Mouse (Mus musculus): ENCODE measurements at regions not wholly inside any gene's neighbourhood (a gene's known extent, or its start where the extent isn't known, plus 50 kb on each side); places are given as distances from the start of the nearest gene placed in this dataset.

GRCm38 (mm10) chr4:56686141-56686540, 53.7 kb upstream of the Gm26657 start:
- DNase-seq (ENCODE audit: low spot score): no peak

GRCm38 (mm10) chr4:56685696-56686095, 54.2 kb upstream of the Gm26657 start:
- DNase-seq (ENCODE audit: low spot score): no peak

GRCm38 (mm10) chr4:56685123-56685522, 54.7 kb upstream of the Gm26657 start:
- DNase-seq (ENCODE audit: low spot score): peak; percentile 86

GRCm38 (mm10) chr4:56684031-56684430, 55.8 kb upstream of the Gm26657 start:
- DNase-seq (ENCODE audit: low spot score): no peak

GRCm38 (mm10) chr4:56681121-56681520, 58.7 kb upstream of the Gm26657 start:
- no peak for DNase-seq (ENCODE audit: low spot score)

- no peak for DNase-seq (ENCODE audit: low spot score)
Observed at GRCm38 (mm10) chr4:56673868-56674267, 66.0 kb upstream of the Gm26657 start.

- DNase-seq (ENCODE audit: low spot score): no peak
Observed at GRCm38 (mm10) chr4:56664921-56665320, 74.9 kb upstream of the Gm26657 start.

- no peak for DNase-seq (ENCODE audit: low spot score)
Observed at GRCm38 (mm10) chr4:56661816-56662215, 78.1 kb upstream of the Gm26657 start.

- no peak for DNase-seq (ENCODE audit: low spot score)
Observed at GRCm38 (mm10) chr4:56657046-56657445, 82.8 kb upstream of the Gm26657 start.

- DNase-seq (ENCODE audit: low spot score): no peak
Observed at GRCm38 (mm10) chr4:56654327-56654726, 85.5 kb upstream of the Gm26657 start.

- no peak for DNase-seq (ENCODE audit: low spot score)
Observed at GRCm38 (mm10) chr4:56652819-56653218, 87.1 kb upstream of the Gm26657 start.

- no peak for DNase-seq (ENCODE audit: low spot score)
Observed at GRCm38 (mm10) chr4:56649731-56650130, 90.1 kb upstream of the Gm26657 start.

GRCm38 (mm10) chr4:56643999-56644962, 95.6 kb upstream of the Gm26657 start:
- DNase-seq (ENCODE audit: low spot score): peak; percentile 23

- DNase-seq (ENCODE audit: low spot score): no peak
Observed at GRCm38 (mm10) chr4:56643491-56643890, 96.4 kb upstream of the Gm26657 start.

- DNase-seq (ENCODE audit: low spot score): no peak
Observed at GRCm38 (mm10) chr4:56639709-56640108, 100.2 kb upstream of the Gm26657 start.

GRCm38 (mm10) chr4:56638704-56639478, 101.0 kb upstream of the Gm26657 start:
- no peak for DNase-seq (ENCODE audit: low spot score)

GRCm38 (mm10) chr4:56636265-56636664, 103.6 kb upstream of the Gm26657 start:
- no peak for DNase-seq (ENCODE audit: low spot score)

- no peak for DNase-seq (ENCODE audit: low spot score)
Observed at GRCm38 (mm10) chr4:56633528-56633927, 106.3 kb upstream of the Gm26657 start.

GRCm38 (mm10) chr4:56630251-56630650, 109.6 kb upstream of the Gm26657 start:
- no peak for DNase-seq (ENCODE audit: low spot score)

GRCm38 (mm10) chr4:56627206-56627605, 112.7 kb upstream of the Gm26657 start:
- no peak for DNase-seq (ENCODE audit: low spot score)

- no peak for DNase-seq (ENCODE audit: low spot score)
Observed at GRCm38 (mm10) chr4:56621782-56622181, 118.1 kb upstream of the Gm26657 start.

- DNase-seq (ENCODE audit: low spot score): no peak
Observed at GRCm38 (mm10) chr4:56621356-56621755, 118.5 kb upstream of the Gm26657 start.

- DNase-seq (ENCODE audit: low spot score): no peak
Observed at GRCm38 (mm10) chr4:56620628-56621027, 119.2 kb upstream of the Gm26657 start.
